Mouse (Mus musculus) ES-Bruce4 (cell line): ENCODE measurements around the gene Fam193b.

ENCODE experiments used
- EP300 ChIP-seq: IDR thresholded peaks from 2 replicates; pipeline ENCODE4 v1.6.1; 2011; ENCODE audit warnings: low read depth, low read length; ENCODE audit not compliant: insufficient read depth
- POLR2A ChIP-seq: IDR thresholded peaks from one replicate; pipeline ENCODE4 v1.8.1; 2011; ENCODE audit warnings: low read length; ENCODE audit not compliant: insufficient read depth

DNA sequence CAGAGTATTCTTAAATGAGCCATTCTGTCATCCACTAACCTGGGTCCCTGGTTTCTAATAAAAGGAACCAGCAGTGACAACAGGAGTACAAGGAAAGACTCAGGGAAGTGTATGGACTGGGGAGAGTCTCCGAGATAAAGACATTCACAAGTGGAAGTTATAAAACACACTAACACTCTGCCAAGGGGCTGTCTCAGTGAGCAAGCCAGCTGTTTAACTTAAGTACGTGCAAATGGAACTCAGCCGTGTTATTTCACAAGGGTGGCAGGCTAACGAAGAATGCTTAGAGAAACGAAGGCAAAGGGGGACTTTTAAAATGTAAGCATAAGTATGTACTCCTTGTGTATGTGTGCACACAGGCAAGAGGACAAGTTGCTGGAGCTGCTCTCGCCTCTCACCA lies 13.4 kb downstream of the Fam193b start:
- no peak for TF ChIP-seq POLR2A
- TF ChIP-seq EP300: no peak
